Mouse (Mus musculus): ENCODE measurements around the gene Arid3c.
"Not testable (repeated sequence)": the region's sequence is repeated elsewhere in the genome, so short reads cannot be mapped to it uniquely, and the experiment has no call there.

The Arid3c gene

GRCm38 (mm10) chr4:41705922-41706754 lies 24.8 kb downstream of the Arid3c start:
- no peak for DNase-seq (ENCODE audit: low spot score in 2 of 2)

DNA sequence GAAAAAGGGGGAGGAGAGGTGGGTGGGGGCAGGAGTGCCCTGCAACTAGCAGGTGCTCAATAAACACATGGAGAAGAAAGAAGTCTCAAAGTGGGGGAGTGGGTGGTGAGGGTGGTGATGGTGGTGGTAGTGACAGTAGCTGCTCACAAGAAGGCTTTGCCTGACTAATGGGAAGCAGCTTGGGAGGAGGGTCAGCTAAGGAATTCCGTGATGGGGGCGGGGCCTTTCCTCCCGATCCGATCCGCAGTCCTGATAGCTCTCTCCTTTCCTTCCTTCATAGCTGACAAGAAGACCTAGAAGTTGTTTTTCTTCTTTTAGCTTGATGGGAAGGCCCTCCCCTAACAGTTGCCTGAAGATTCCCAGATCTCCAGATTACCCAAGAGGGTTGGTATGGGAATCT lies 26.3 kb downstream of the Arid3c start:
- no peak for DNase-seq (ENCODE audit: low spot score in 2 of 2)

DNA sequence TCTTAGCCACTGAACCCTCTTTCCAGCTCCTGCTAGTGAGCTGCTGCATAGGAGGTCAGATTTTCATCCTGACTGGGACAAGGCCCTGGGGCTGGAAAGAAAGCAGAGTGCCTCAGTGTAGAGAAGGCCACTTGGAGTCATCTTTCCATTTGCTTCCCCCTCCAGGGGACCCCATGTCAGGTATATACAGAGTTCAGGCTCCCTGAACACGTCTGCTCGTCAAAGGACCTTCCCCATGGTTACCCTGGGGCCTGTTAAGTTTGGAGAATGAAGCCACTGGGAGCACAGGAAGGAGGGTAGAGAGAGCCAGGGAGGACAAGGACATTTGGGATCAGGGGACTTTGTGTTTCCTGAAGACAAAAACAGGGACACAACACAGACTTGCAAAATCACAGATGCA lies 28.7 kb downstream of the Arid3c start:
- not testable (repeated sequence) for DNase-seq (ENCODE audit: low spot score in 2 of 2)

DNA sequence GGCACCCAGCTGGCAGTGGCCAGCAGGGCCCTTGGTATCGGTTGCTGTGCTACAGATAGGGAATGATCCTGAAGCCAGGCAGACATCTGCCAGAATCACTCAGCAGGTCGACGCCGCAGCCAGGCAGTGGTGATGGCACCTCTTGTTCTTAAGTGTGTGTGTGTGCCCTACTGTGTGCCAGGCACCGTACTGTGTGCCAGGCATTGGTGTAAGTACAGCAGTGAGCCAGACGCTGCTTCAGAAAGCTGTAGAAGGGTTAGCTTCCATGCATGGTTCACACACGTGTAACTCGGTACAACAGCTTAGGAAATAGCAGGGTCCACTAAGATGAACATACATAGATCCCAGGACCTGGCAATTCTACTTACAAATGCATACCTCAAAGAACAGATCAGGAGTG lies 30.7 kb downstream of the Arid3c start:
- DNase-seq (ENCODE audit: low spot score in 2 of 2), result not testable (repeated sequence)

DNA sequence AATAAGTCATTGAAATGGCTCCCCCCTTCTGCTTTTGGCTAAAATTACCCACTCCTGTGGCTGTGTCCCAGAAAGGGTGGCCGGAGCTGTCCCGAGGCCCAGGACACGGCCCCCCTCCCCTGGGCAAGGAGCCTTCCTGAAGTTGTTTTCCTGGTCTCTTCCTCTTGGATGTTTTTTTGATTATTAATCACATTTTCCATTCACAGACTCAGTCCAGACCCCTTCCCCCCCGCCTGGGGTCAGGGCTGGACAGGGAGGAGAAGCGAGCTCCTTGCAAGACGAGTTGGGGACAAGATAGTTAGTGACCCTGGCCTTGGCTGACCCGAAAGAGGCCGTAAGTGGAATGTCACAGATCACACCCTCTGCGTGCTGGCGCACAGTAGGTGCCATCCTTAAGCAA lies 31.2 kb downstream of the Arid3c start, which contains the start of gene Il11ra1:
Gene Il11ra1 (plus strand): TSS at position 207 of the 400 bp plus-strand sequence.
- not testable (repeated sequence) for DNase-seq (ENCODE audit: low spot score in 2 of 2)

DNA sequence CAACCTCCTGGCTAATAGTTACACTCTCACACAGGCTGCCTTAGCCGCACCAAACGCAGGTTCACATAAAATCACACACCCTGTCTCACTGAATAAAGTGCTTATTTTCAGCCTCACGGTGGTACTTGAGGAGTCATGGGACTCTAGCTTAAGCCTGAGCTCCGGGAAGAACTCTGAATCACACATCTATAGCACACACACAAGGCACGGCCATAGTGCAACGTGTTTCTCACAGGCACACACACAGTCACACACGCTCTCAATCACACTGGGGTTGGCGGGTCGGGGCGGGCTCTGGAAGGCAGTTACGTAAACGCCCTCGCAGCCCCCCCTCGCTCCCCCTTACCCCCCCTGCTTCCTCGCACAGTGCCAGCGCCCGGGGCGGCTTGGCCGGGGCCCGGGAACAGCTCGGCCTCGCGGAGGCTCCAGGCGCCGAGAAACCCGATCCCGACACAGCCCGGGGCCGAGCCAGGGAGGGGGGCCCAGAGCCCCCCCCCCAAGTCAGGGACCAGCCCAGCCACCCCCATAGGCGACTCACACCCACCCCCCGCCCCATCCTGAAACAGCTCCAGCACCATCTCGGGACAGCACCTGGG lies 32.4 kb downstream of the Arid3c start:
- not testable (repeated sequence) for DNase-seq (ENCODE audit: low spot score in 2 of 2)

DNA sequence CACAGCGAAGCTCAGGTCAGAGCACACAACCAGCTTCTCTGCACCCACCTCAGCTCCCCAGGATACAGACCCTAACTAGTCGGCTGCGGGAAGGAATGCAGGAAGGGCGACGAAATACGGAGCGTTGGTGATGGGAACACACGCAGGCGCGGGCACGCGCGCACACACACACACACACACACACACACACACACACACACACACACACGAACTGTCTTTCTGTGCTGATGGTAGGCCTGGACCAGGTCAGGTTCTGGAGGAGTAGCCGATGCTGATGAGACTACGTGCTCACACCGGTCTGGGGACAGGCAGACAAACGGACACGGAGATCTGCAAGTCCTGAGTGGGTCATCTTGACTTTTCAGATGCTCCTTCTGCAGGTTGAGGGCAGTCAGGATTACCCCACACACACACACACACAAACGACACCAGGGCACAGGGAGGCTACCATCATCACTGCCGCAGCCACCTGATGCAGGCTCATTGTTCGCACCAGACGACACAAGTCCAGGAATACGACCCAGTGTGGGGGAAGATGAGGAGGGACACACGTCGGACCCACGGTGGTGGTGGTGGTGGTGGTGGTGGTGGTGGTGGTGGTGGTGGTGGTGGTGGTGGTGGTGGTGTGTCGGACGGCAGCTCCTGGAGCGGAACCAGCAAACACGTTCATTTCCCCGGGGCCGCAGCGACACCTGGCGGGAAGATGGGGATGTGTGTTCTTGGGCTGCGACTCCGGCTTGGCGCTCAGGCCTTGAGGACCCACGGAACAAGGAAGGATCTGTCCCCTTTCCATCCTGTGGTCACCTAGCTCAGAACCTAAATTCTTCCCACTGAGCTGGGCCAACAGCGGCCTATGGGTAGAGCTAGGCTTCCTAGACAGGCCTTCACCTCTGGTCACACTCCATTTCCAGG lies 33.8 kb downstream of the Arid3c start, which contains the start of gene Cntfr:
Gene Cntfr (minus strand): TSS at position 160 of the 912 bp plus-strand sequence.
- peak; percentile 47 to 61 for DNase-seq (ENCODE audit: low spot score in 2 of 2)

DNA sequence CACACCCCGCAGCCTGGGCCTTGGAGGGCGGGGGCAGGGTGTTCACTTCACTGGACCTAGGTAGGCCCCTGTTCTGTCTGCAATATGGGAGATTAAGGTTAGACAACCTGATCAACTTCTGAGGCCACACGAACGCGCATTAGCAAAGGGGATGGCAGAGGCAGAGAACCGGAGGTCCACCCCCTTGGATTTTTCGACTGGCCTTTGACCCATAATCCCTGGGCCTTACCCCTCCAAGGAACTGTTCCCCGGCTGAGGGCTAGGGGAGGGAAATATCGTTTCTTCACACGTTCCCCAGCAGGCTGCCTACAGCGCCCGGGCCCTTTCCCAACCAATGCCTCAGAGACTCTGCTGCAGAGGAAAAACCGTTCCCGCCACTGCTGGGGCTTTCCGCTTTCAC lies 34.5 kb downstream of the Arid3c start:
- not testable (repeated sequence) for DNase-seq (ENCODE audit: low spot score in 2 of 2)

DNA sequence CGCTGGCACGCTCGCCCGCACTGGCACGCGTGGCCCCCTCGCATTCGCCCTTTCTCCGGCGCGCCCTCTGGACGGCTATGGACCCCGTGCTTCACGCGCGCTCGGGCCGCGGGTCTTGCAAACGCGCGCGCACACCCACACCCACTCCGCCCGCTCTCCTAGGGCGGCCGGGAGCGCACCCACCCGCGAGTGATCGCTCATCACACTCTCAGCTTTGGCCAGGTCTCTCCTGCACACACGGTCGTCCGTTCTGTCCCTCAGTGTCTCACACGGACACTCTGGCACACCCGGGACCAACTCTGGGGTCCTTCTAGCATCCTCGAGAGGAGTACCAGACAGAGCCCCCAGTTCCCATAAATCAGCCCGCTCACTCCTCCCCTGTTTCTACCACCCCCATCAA lies 35.1 kb downstream of the Arid3c start:
- not testable (repeated sequence) for DNase-seq (ENCODE audit: low spot score in 2 of 2)

DNA sequence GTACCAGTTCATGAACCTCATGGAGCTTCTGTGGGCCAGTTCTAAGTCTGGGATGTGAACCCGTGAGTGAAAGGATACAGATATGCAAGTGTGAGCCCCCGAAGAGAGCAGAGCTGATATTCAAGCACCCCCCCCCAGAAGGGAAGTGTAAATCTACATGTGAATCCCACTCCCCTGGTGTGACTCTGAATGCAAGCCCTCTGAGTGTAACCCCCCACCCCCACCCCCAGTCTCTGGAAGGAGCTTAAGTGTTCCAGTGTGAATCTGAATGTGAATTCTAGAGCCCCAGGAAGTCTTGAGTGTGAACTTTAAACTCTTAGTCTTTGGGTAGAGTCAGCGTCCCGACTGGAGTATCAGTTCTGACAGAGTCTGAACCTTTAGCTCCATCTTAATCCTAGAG lies 37.4 kb downstream of the Arid3c start:
- not testable (repeated sequence) for DNase-seq (ENCODE audit: low spot score in 2 of 2)

GRCm38 (mm10) chr4:41690014-41690413 lies 40.9 kb downstream of the Arid3c start:
- not testable (repeated sequence) for DNase-seq (ENCODE audit: low spot score in 2 of 2)

GRCm38 (mm10) chr4:41688562-41688961 lies 42.4 kb downstream of the Arid3c start:
- DNase-seq (ENCODE audit: low spot score in 2 of 2), result not testable (repeated sequence)

DNA sequence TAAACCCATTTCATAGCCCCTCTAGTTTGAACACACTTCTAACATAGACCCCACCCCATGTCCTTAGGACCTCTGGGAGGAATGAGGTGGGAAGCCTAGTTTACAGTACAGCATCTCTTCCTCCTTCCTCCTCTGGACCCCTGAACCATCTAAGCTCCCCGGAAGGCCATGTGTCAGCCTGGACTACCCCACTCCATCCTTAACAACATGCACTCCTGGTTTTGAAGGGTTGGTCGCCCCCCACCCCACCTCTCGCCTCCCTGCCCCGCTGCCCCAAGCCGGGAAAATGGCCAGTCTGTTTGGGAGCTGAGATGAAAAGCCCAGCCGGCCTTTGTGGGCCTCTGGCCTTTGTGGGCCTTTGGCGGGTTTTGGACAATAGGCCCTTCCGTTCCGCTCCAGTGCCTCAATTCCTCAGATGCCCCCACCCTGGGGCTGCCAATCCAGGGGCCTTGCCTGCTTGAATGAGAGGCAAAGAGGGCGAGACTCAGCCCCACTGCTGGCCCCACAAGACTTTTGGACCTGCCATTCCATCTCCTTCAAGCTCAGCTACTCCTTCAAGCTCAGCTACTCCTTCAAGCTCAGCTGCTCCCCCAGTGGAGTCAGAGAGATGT lies 45.0 kb downstream of the Arid3c start:
- DNase-seq (ENCODE audit: low spot score in 2 of 2), result not testable (repeated sequence)

DNA sequence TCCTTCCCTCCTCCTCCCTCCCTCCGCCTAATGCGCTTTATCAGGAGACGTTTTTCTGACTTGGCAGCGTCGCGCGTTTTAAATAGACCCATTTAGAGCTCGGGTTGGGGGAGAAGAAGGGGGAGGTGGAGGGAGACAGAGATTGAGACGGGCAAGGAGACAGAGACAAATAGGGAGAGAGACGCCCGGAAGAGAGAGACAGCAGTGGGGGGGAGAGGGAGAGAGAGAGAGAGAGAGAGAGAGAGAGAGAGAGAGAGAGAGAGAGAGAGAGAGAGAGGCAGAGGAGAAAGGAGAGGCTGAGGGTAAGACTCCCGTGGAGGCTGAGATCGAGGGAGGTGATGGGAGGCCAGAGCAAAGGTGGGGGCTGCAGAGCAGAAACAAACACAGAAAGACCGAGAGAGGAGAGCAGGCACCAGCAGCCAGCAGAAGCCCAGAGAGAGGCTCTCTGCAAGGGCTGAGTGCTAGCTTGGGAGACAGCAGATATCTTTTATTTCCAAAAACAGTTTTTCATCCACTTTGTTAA lies 46.0 kb downstream of the Arid3c start:
- DNase-seq (ENCODE audit: low spot score in 2 of 2), result not testable (repeated sequence)

DNA sequence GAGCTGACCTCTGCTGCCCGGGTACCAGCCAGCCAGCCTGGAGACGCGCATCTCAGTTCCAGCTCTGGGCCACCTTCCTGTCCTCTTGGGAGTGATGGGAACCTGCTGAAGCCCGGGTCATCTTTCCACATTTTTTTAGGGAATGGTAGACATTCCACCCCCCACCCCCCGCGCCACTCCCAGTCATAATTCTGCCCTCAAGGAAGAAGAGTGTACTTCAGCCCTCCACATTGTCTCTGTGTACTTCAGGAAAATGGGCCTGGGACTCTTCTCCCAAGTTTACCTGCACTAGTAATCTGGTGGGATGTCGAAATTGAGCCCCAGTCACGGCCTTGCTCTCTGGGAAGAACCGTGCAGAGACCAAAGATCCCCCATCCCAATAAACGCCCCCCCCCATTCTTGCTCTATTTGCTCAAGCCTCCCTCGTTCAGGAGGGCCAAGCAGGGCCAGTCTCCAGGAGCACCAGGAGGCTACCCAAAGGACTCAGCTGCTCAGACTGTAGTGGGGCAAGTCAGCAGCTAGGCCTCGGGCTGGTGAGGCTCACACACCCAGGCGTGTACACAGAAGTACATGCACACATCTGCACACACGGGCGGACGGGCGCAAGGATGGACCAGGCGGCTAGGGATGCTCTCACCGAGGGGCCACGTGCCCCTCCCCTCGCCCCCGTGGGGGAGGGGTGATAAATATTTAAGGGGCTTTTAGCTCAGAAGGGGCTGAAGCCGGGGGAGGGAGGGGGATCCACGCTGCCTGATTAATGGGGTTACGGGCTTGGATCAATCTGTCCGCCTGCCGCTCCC lies 46.6 kb downstream of the Arid3c start:
- DNase-seq (ENCODE audit: low spot score in 2 of 2), result not testable (repeated sequence)

GRCm38 (mm10) chr4:41683303-41683702 lies 47.6 kb downstream of the Arid3c start:
- not testable (repeated sequence) for DNase-seq (ENCODE audit: low spot score in 2 of 2)

DNA sequence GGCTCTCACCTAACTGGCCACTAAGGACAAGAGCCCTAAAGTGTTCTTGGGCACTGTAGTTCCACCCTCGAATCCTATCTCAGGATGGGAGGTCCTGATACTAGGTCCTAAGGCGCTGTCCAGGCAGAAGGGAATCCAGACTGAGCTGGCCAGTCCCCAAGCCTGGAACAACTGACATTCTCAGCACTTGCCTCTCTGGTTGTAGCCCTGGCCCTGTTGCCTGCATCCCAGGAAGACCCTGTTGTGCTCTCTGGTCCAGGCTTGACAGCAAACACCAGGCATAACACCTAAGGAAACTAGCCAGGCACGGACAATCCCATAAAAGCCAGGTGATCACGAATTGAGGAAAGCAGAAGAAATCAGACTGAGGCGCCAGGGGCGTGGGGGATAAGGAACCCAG lies 48.2 kb downstream of the Arid3c start:
- no peak for DNase-seq (ENCODE audit: low spot score in 2 of 2)

DNA sequence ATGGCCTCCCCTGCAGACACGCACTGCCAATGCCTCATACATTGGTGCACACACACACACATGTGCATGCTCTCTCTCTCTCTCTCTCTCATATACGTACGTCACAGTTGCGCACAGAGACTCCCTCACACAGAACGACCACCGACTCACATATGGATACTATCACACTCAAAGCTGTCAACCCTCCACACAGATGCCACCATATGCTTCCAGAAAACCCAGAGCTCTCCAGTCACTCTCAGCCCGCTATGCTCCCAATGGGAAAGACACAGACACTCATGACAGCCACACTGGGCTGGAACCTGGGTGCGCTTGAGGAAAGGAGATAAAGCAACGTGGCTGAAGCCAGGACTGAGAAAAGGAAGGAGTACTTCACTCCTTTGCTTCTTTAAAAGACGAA lies 49.0 kb downstream of the Arid3c start:
- DNase-seq (ENCODE audit: low spot score in 2 of 2), result no peak

DNA sequence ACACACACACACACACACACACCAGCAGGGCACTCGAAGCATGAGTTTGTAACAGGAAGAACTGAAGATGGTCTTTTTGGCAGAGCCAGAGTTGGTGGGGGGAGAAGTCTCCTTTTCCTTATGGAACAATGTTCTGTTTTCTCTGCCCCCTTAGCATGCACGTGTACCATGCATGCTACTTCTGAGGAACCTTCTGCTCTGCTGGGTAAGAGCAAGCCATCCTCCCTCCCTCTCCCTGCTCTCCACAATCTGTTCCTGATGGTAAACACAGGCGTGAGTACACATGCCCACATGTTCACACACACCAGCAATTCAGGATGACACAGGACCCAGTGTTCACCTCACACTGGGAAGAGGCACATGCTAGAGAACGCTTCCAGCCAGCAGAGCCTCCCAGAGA lies 49.8 kb downstream of the Arid3c start:
- DNase-seq (ENCODE audit: low spot score in 2 of 2), result no peak

DNA sequence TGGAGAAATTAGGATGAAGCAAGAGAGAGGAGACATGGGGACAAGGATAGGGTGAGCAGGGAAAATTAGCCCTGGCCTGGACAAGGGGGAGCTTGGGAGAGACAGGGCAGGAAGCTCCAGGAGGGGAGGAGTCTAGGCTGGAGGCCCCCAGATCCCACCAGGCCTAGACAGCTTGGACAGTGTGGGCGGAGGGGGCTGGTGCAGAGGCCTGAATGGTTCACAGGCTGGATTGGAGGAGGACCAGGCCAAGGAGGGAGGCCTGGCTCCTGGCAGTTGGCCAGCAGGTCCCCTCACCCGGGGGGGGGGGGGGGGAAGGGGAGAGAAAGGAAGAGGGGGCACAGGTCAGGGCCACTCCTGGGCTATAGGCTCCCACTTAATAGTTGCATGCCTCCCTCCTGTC lies 51.7 kb downstream of the Arid3c start:
- no peak for DNase-seq (ENCODE audit: low spot score in 2 of 2)
